Mouse (Mus musculus): ENCODE results near the gene Trpc2.
A peak's percentile ranks its signal among the peaks of the same experiment; 100 is the strongest.
"Not testable (repeated sequence)": the region's sequence is repeated elsewhere in the genome, so short reads cannot be mapped to it uniquely, and the experiment has no call there.

Gene Trpc2

DNA sequence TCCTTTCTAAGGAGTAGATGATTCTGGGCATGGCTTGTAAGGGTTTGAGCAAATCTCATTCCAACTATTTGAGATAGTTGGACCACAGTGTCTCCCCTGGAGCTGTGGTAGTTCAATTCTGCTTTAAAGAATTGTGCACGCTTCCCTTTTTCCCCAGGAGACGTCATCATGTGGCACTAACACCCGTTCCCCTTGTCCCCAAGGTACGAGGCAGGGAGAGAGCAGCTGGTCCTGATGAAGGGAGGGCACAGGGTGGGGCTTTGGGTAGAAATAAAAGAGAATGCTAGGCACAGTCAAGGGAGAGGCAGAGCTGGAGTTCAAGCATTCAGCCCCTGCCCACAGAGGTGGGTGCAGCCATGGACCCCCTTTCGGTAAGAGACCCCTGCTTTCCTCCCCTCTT is at the start of gene Trpc2:
Trpc2 (plus strand) TSS at position 301 of the 400 bp plus-strand sequence.
- no peak for DNase-seq (ENCODE audit: low spot score in 2 of 2)

DNA sequence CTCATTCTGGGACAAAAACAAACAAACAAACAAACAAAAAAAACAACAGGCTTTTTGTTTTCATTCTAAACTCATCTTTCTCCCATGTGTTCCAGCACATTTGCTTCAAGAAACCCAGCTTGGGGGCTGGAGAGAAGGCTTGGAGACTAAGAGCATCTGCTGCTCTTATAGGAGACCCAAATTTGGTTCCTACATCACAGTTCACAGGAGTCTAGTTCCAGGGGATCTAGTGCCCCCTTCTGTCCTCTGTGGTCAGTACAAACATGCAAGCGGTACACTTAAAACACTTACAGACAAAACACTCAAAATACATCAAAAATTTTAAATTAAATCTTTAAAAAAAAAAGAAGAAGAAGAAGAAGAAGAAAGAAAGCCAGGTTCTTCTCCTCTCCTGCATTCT is 48.0 kb upstream of the Trpc2 start:
- no peak for DNase-seq (ENCODE audit: low spot score in 2 of 2)

DNA sequence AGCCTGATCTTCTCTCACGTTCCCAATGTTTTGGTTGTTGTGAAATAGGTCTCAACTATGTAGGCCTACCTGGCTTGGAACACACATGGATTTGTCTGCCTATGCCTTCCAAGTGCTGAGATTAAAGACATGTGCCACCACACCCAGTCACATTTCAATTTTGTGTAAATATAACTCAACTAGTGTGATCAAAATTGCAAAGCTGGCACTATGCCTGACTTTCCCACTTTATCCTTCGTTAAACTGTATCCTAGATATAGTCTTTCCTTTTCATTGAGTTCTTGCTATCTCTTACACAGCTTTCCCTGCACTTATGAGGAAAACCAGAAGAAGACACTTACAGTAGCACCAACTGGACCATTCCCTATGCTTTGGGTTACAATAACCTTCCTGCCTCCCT is 47.4 kb upstream of the Trpc2 start:
- no peak for DNase-seq (ENCODE audit: low spot score in 2 of 2)

DNA sequence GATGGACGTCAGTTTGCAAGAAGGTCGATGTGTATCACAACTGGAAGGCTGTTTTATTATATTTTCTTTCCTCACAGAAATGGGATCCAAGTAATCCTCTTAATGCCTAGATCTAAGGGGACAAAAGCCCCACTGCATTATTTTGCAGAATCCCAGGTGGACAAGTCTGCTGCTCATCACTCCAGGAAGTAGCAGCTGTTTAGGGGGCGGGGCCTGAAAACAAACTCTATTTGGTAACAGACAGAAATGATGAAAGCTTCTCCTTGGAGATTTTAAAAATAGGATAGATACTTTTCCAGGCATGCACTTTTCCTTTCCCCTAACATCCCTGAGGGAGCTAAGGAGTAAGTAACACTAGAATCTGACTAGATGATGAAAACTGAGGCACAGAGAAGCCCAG is 45.6 kb upstream of the Trpc2 start:
- DNase-seq (ENCODE audit: low spot score in 2 of 2): no peak

DNA sequence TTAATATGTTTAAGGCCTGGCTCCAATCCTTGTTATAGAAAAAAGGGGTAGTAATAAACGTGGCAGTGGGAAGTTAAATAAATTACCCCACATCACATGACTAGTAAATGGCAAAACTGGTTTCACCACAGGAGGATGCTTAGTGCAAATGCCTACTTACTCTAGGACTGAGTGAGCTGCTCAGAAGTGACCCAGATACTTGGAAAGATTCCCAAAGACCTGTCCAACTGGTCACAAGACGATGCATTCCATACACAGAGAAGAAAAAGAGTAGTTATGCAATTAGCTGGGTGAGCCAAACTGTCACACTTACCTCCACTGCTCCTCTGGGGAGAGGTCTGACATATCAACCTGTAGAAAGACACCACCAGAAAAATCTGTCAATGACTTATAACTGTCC is 40.6 kb upstream of the Trpc2 start:
- DNase-seq (ENCODE audit: low spot score in 2 of 2): no peak

DNA sequence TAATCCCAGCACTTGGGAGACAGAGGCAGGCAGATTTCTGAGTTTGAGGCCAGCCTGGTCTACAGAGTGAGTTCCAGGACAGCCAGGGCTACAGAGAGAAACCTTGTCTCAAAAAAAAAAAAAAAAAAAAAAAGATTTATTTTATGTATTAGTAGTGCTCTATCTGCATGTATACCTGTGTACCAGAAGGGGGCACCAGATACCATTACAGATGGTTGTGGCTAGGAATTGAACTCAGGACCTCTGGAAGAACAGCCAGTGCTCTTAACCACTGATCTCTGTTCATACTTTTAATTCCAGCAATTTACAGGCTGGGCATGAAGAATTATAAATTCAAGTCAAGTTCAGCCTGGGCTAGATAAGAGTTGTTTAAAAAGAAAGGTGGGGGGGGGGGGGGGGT is 34.4 kb upstream of the Trpc2 start:
- not testable (repeated sequence) for DNase-seq (ENCODE audit: low spot score in 2 of 2)

DNA sequence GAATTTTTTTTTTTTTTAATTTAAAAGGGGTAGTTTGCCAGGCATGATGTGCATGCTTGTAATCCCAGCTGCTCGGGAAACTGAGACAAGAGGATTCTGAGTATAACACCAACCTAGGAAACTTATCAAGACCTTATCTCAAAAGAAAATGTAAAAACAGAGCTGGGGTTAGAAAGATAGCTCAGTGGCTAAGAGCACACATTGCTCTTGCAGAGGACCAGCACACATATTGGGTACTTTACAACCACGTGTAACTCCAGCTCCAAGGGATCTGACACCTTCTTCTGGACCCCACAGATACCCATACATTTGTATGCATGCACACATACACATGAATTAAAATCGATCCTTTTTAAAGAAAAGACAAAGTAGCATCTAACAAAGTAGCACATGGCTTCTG is 21.6 kb upstream of the Trpc2 start:
- DNase-seq (ENCODE audit: low spot score in 2 of 2): no peak

DNA sequence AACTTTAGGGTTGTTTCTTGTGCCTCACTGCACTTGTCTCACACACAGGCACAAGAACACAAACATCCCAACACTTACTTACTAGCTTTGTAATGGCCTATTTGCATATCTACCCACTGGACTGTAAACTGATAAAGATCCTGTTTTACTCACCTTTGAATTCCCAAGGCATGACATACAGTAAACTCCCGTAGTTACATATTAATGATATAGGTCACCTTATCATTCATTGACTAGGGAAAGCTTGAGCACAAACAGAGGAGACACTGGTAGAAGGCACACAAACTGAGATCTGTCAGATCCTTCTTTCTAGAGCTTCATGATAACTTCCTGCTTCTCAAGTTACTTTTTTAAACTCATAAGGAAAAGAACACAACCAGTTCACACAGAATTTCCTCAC is 20.7 kb upstream of the Trpc2 start:
- no peak for DNase-seq (ENCODE audit: low spot score in 2 of 2)

DNA sequence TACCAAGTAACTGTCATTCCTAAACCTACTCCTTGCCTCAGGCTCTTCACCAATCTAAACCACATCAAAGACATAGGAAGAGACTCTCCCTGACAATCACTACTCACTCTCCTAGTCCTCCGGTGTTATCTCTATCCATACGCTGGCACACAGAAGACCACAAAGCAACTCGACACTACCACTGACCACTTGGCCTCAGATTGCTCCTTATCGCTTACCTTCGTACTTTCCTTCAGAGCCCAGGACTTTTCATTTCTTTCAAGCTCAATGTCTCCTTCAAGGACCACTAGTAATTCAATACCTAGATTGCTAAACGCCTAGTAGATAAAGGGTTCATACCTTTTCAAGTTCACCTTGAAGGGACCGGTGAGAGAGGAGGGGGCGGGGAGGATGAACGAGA is 19.0 kb upstream of the Trpc2 start:
- no peak for DNase-seq (ENCODE audit: low spot score in 2 of 2)

DNA sequence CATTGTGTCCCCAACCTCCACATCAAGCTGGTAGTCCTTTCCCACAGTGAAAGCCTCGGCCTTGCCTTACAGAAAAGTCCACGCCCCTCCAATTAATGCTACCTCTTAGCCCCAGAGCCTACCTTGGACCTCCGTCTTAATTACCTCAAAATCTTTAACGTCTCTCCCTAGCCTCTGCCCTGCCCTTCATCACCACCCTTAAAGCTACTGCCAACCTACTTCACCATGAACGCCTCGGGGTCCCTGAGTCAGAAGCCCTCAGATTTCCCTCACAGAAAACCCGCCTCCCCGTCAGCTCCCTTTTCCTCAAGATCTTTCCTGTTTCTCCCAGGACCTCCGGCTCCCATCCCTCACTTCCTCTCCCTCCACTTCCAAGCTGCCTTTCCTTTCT is 18.3 kb upstream of the Trpc2 start:
- no peak for DNase-seq (ENCODE audit: low spot score in 2 of 2)

DNA sequence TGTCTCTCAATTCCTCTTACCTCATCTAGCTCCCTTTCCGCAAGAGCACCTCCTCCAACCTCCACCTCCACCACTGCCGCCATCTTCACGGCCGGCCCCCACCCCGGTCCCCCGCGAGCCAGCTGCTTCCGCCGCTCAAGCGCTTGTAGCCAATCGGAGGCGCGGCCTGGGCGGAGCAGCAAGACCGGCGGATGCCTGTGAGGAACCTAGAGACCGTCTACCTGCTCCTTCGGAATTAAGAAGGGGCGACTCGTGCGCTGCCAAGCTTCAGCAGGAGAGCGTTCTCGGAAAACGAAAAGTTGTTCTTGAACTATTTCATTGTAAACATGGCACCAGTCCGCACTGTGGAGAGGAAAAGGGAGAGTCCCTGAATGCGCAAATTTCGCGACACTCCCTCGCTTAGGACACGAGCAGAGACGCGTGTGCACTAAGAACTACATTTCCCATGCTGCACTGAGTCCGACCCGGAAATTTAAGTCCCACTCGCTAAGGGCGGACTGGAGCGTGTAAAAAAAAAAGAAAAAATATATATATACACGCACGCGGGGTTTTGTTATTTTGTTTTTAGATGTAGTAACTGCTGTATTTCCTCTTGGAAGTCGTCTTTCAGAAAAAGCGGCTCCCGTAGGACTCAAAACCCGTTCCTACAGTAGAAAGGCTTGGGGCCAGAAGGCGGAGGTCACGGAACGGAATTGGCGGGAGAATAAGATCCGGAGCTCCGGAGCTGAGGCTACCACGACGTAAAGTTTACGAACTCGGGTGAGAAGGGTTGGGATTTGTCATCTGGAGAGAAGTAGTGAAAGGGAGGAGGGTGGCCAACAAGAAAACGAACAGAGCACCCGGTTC is 17.6 kb upstream of the Trpc2 start, which contains the start of the genes Rnf121, Xndc1 and Xntrpc:
Rnf121 (minus strand) TSS at position 424 of the 846 bp plus-strand sequence.
Xndc1 (plus strand) TSS at position 466 of the 846 bp plus-strand sequence.
Xntrpc (plus strand) TSS at position 668 of the 846 bp plus-strand sequence.
- peak; percentile 95 to 96 for DNase-seq (ENCODE audit: low spot score in 2 of 2)

DNA sequence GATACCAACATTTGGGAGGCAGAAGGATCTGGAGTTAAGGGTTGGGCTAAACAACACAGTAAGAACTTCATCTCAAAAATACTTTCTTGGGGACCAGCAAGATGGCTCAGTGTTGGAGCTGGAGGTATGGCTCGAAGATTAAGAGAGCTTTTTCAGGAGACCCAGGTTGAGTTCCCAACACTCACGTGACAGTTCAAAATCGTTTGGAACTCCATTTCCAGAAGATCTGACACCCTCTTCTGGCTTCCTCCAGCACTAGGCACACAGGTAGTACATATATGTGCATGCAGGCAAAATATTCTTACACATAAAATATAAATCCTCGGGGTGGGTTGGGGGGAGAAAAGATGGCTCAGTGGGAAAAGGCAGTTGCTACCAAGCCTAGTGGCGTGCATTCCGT is 16.6 kb upstream of the Trpc2 start:
- no peak for DNase-seq (ENCODE audit: low spot score in 2 of 2)

DNA sequence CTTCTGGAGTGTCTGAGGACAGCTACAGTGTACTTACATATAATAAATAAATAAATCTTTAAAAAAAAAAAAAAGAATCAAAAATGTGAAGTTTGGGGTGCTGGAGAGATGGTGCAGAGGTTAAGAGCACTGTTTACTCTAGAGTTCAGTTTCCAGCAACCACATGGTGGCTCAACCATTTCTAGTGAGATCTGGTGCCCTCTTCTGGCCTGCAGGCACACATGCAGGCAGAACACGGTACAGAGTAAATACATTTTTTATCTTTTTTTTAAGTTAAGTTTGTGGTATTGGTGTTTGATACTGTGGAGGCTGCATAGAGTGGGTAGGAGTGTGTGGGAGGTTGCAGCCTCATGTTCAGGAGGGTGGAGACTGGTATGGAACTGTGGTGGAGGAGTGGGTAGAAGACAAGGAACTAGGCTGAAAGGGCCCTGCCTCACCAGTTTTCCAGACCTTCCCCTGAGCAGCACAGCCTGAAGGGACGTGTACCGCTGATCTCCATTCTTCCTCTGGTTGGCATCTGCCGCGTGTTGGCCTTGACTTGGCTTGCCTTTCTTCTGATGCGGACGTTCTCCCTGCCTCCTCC is 6.1 kb upstream of the Trpc2 start:
- DNase-seq (ENCODE audit: low spot score in 2 of 2): no peak

DNA sequence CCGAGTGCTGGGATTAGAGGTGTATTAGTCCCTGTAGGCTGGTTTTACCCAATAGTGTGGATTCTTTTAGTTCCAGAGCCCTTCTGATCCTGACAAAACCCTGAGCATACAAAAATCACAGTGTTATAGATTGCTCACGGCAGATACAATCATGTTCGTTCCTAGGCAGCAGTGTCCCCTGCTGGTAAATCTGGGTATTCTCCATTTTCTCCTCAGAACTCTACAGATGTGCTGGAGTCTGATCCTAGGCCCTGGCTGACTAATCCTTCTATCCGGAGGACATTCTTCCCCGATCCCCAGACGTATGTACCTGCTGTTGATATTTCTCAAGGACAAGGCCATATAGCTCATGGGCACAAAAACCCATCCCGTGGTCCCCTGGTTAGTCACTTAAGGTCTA is 4.4 kb upstream of the Trpc2 start:
- DNase-seq (ENCODE audit: low spot score in 2 of 2): peak; percentile 15 to 47

DNA sequence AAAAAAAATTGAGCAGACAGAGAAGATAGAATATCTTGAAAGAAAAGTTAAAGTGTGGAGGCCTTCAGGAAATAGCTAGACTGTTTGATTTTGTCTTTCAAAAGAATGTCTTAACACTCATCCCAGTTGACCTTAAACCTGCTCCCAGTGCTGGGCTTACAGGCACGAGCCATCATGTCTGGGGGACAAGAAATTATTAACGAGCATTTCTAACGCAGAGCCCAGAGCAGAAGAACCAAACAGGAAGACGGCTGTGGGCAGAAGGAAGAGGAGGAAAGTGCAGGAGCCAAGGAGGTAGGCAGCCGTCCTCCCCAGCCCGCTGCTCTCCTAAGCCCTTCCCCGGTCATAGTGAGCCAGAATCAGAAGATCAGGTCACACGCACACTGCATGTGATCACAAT is 2.6 kb upstream of the Trpc2 start:
- no peak for DNase-seq (ENCODE audit: low spot score in 2 of 2)

DNA sequence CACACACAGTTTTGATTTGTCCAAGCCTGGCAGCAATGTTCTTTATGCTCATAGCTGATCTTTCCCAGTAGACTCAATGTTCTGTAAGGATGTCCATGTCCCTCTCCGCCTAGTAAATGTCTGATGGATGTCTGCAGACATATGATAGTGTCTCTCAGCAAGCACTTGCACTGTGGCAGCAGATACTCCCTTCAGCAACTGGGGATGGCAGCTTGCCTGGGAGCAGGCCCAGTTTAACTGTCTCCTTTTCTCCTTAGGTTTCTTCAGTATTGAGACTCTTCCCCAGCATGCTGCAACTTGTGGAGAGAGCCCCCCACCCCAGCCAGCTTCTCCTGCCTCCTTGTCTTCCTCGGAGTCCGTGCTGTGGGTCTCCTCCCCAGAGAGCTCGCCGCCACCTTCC is 1.1 kb upstream of the Trpc2 start:
- no peak for DNase-seq (ENCODE audit: low spot score in 2 of 2)

DNA sequence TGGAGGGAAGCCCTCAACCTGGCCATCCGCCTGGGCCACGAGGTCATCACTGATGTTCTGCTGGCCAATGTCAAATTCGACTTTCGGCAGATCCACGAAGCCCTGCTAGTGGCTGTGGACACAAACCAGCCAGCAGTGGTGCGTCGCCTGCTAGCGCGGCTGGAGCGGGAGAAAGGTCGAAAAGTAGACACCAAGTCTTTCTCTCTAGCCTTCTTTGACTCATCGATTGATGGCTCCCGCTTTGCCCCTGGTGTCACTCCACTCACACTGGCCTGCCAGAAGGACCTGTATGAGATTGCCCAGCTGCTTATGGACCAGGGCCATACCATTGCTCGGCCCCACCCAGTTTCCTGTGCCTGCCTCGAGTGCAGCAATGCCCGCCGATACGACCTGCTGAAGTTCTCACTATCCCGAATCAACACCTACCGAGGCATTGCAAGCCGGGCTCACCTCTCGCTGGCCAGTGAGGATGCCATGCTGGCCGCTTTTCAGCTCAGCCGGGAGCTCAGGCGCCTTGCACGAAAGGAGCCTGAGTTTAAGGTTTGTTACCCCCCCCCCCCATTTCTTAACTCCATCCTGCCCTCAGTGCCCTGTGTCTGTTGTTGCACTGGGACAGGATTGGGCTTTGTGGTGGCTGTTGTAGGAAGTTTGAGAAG is 1.3 kb downstream of the Trpc2 start:
- DNase-seq (ENCODE audit: low spot score in 2 of 2): no peak

DNA sequence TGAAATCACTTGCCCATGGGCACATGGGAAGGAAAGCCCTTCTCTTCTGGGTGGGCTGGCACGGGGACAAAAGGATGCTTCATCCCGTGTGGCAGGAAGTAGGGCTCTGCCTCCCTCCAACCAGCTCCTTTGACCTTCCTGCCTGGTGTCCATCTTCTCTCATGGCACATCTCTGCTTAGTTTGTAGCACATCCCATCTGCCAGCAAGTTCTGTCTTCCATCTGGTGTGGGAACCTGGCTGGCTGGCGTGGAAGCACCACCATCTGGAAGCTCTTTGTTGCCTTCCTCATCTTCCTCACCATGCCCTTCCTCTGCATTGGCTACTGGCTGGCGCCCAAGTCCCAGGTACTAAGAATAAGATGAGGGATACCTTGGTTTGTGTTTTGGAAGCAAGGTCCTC is 4.4 kb downstream of the Trpc2 start:
- DNase-seq (ENCODE audit: low spot score in 2 of 2): peak in 1 of 2 experiments; percentile 38

DNA sequence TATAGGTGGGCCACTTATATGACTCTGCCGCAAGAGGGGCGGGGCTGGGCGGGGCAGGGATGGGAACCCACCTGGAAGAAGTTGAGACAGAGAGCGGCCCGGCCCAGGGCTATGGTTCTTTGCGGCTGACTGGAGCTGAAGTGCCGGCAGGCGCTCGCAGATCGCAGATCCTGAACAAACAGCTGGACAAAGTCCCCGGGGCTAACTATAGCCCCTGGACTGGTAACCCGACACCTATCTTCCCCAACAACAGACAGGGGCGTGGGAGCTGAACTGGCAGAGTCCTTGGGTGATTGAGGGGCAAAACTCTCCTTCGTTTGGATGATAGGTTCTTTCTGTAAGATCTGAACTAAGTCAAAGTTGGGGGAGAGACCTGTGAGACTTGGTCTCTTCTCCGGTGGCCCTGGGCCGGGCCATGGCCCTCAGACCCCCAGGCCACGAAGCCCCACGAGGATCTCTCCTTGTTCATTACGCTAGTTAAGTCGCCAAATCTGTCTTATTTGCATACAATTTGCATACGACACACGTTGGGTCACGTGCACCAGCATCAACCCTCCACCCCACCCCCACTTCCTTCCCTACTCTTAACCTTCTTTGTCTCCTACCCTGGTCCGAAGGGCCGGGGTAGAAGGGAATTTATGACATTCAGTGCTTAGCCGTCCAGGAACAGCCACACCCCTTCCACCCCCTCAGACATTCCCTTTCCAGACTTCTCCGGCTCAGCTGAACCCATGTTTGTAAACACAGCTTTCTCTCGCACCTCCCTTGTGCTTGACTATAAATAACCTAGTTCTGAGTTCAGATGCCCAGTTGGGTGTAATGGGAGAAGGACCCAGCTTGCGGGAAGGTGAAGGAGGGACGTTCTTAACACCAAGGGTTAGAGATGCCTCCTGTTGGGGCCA is 17.1 kb downstream of the Trpc2 start:
- DNase-seq (ENCODE audit: low spot score in 2 of 2): no peak

DNA sequence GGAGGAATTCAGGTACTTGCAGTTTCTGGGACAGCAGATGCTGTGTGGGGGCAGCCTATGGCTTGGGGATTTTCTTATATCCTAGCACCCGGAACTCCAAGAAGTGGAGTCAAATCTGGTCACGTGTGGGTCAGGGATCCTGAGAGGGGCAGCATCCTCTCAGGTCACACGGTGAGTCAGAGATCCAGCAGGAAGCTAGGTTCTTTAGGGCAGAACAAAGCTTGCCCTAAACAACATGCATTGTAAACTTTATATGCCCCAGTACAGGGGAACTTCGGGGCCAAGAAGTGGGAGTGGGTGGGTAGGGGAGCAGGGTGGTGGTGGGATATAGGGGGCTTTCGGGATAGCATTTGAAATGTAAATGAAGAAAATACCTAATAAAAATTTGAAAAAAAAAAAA is 18.0 kb downstream of the Trpc2 start:
- DNase-seq (ENCODE audit: low spot score in 2 of 2): no peak

DNA sequence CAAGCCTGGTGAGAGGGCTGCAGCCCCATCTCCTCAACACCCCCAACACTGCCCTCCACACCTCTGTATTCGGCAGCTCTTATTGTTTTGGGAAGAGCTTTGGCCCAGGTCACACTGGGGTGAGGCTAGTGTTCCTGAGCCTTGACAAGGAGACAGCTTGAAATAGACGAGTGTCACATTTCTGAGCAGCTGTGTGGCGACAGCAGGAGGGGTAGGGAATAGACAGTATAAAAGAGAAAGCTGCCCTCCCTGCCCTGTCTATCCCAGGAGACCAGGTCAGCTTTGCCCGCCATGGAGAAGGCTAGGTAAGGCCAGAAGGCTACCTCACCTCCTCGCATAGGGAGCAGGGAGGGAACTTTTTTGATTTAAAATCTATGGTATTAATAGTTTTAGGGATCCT is 18.6 kb downstream of the Trpc2 start, which contains the start of gene Art1:
Art1 (plus strand) TSS at position 257 of the 400 bp plus-strand sequence.
- no peak for DNase-seq (ENCODE audit: low spot score in 2 of 2)

DNA sequence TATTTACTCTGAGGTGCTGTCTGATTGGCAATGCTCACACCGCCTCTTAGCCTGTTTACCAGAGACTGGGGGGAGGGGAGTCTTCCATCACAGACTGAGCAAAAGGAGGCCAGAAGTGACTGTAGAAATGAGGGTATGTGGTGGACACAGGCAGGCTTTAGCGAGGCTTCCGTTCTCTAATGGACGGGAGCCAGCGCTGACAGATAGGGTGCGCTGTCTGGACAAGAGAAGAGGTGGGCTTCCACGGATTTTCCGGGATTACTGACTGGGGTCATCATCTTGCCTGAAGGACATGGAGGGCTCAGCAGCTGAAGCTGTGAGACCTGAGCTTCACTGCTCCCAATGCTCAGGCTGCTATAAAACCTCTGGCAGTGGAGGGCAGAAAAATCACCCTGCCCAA is 19.3 kb downstream of the Trpc2 start:
- DNase-seq (ENCODE audit: low spot score in 2 of 2): no peak

Data from frontal cortex, postnatal 36 days (tissue).